Mouse (Mus musculus) neural tube, embryonic 11.5 days (tissue): ENCODE results near the gene Armc3. TPM values are rescaled to one million over a fixed set of nuclear protein-coding genes. Genes with fewer than 3 reads are reported as not detected.
A peak's percentile ranks its signal among the peaks of the same experiment; 100 is the strongest.

Experiments used
- ATAC-seq: fragments of 200-750 bp; cut with Nextera tagmentation; 2 replicates; pipeline ENCODE4 v1.8.0; 2017; ENCODE audit warnings: moderate number of reproducible peaks, mild to moderate bottlenecking, moderate TSS enrichment, moderate library complexity; ENCODE audit not compliant: insufficient read depth, low FRiP score, low TSS enrichment
- DNase-seq: peaks from one replicate; pipeline ENCODE4 v3.0.0-alpha.2; 2015; ENCODE audit warnings: low spot score
- H3K27ac ChIP-seq: fragments of 300-500 bp; sonication (generic); 2 replicates; pipeline ENCODE4 v1.5.1; 2014; ENCODE audit warnings: low read depth, mild to moderate bottlenecking, low read length
- H3K27me3 ChIP-seq: fragments of 300-500 bp; sonication (generic); 2 replicates; pipeline ENCODE4 v1.6.1; 2014; ENCODE audit warnings: mild to moderate bottlenecking, low read length, mixed read lengths; ENCODE audit not compliant: control insufficient read depth, insufficient read depth
- H3K36me3 ChIP-seq: fragments of 300-500 bp; sonication (generic); 2 replicates; pipeline ENCODE4 v1.6.1; 2014; ENCODE audit warnings: mild to moderate bottlenecking, low read length, moderate library complexity, mixed read lengths; ENCODE audit not compliant: control insufficient read depth, insufficient read depth
- H3K4me1 ChIP-seq: fragments of 300-500 bp; sonication (generic); 2 replicates; pipeline ENCODE4 v1.6.1; 2014; ENCODE audit warnings: low read length, mixed read lengths; ENCODE audit not compliant: control insufficient read depth, insufficient read depth
- H3K4me2 ChIP-seq: fragments of 300-500 bp; sonication (generic); 2 replicates; pipeline ENCODE4 v1.6.1; 2014; ENCODE audit warnings: low read depth, mild to moderate bottlenecking, moderate library complexity
- H3K4me3 ChIP-seq: fragments of 300-500 bp; sonication (generic); 2 replicates; pipeline ENCODE4 v1.5.1; 2014; ENCODE audit warnings: low read depth, low read length
- H3K9ac ChIP-seq: fragments of 300-500 bp; sonication (generic); 2 replicates; pipeline ENCODE4 v1.6.1; 2014; ENCODE audit warnings: mild to moderate bottlenecking, low read length
- H3K9me3 ChIP-seq: fragments of 300-500 bp; sonication (generic); 2 replicates; pipeline ENCODE4 v1.6.1; 2016; ENCODE audit warnings: low read length; ENCODE audit not compliant: control insufficient read depth
- WGBS: fragments of 180-500 bp; shearing (Covaris S2); extraction: QIAGEN DNeasy Blood & Tissue Kit; methylation state at CpG from one replicate; pipeline ENCODE4 v1.1.7; 2014; 5-methylcytosine and 5-hydroxymethylcytosine counted together
- polyA plus RNA-seq: library from polyadenylated mRNA; unstranded; fragments of >200 nt; fragmentation: Nextera tagmentation; extraction: Ambion mirVana; gene quantifications from 2 replicates; pipeline ENCODE4 v1.2.1, GENCODE M21; 2014

Gene Armc3
- polyA plus RNA-seq, 1 experiment from 2014 or later, result 0.45 TPM

- Histone ChIP-seq H3K36me3 (no peaks in the 10 kb centered on the region), H3K4me2 (no peak overlapping the region), H3K9ac (no peak overlapping the region), H3K9me3 (0 out of 2 replicates have a peak, but pooled peaks cover 4% of the 10 kb centered on the region), H3K27me3 (no peaks in the 10 kb centered on the region), H3K4me3 (no peak overlapping the region), H3K27ac (no peak overlapping the region), H3K4me1 (no peaks in the 10 kb centered on the region)
- WGBS, result 82% methylated on average over 3 of the region's 3 CpGs
- ATAC-seq (no peak), DNase-seq (no peak)
Observed at GRCm38 (mm10) chr2:19319284-19319683, 120.2 kb downstream of the Armc3 start.

- Histone ChIP-seq H3K9me3 (no peaks in the 10 kb centered on the region), H3K4me1 (no peaks in the 10 kb centered on the region), H3K27me3 (no peaks in the 10 kb centered on the region), H3K36me3 (no peaks in the 10 kb centered on the region), H3K27ac (no peak overlapping the region), H3K4me2 (no peak overlapping the region), H3K4me3 (no peak overlapping the region), H3K9ac (no peak overlapping the region)
- DNase-seq, result no peak
- 85% methylated on average over 9 of the region's 9 CpGs for WGBS
- no peak for ATAC-seq
Observed at GRCm38 (mm10) chr2:19322448-19322847, 123.3 kb downstream of the Armc3 start.

GRCm38 (mm10) chr2:19326376-19326775 is 127.3 kb downstream of the Armc3 start:
- Histone ChIP-seq H3K9ac (no peak overlapping the region), H3K4me3 (no peak overlapping the region), H3K27ac (no peak overlapping the region), H3K36me3 (no peaks in the 10 kb centered on the region), H3K27me3 (no peaks in the 10 kb centered on the region), H3K9me3 (no peaks in the 10 kb centered on the region), H3K4me1 (no peaks in the 10 kb centered on the region), H3K4me2 (no peak overlapping the region)
- ATAC-seq, result no peak
- DNase-seq, result no peak
- WGBS, result 93% methylated on average over 1 of the region's 1 CpGs

DNA sequence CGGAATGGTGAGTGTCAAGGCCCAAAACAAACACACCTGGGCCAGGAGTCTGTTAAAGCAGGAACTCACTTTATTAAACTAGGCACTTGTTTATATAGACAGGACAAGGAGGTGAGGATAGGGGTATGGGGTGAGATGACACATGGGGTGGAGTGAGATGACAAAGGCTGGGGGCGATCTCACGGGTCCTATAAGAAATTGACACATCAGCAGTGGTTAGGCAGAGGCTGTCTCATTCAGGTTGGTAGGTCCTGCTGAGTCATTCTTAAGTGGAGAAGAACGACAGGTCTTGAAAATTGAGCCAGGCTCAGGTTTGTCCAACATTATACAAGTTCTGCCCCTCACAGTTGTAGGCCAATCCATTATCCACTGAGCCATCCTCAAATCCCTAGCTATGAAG is 128.7 kb downstream of the Armc3 start:
- DNase-seq, result no peak
- no peak for ATAC-seq
- Histone ChIP-seq H3K27ac (no peak overlapping the region), H3K9me3 (no peaks in the 10 kb centered on the region), H3K4me3 (no peak overlapping the region), H3K27me3 (no peaks in the 10 kb centered on the region), H3K9ac (no peak overlapping the region), H3K4me1 (no peaks in the 10 kb centered on the region), H3K4me2 (no peak overlapping the region), H3K36me3 (no peaks in the 10 kb centered on the region)
- 80% methylated on average over 4 of the region's 4 CpGs for WGBS

GRCm38 (mm10) chr2:19343901-19344635 is 145.0 kb downstream of the Armc3 start:
- Histone ChIP-seq H3K9ac (no peak overlapping the region), H3K27ac (no peak overlapping the region), H3K4me3 (no peak overlapping the region), H3K27me3 (no peaks in the 10 kb centered on the region), H3K36me3 (no peaks in the 10 kb centered on the region), H3K4me1 (no peaks in the 10 kb centered on the region), H3K4me2 (no peak overlapping the region), H3K9me3 (no peaks in the 10 kb centered on the region)
- no peak for ATAC-seq
- 52% methylated on average over 10 of the region's 10 CpGs for WGBS
- no peak for DNase-seq

- H3K36me3 ChIP-seq, result no peaks in the 10 kb centered on the region
- peak; percentile 87 for DNase-seq
- H3K27ac ChIP-seq, result no peak overlapping the region
- ATAC-seq, result peak; percentile 67
- 25% methylated on average over 17 of the region's 20 CpGs for WGBS
- H3K4me1 ChIP-seq, result no peaks in the 10 kb centered on the region
- H3K4me3 ChIP-seq, result no peak overlapping the region
- H3K4me2 ChIP-seq, result peak overlapping the region; percentile 24
- 0 out of 2 replicates have a peak overlapping the region, but pooled peaks have one; percentile 3 for H3K9ac ChIP-seq
- no peaks in the 10 kb centered on the region for H3K27me3 ChIP-seq
- no peaks in the 10 kb centered on the region for H3K9me3 ChIP-seq
Observed at GRCm38 (mm10) chr2:19344636-19345413, 145.7 kb downstream of the Armc3 start.

GRCm38 (mm10) chr2:19345414-19345964 is 146.4 kb downstream of the Armc3 start:
- Histone ChIP-seq H3K36me3 (no peaks in the 10 kb centered on the region), H3K4me1 (no peaks in the 10 kb centered on the region), H3K4me3 (no peak overlapping the region), H3K9ac (0 out of 2 replicates have a peak overlapping the region, but pooled peaks have one; percentile 3), H3K27me3 (no peaks in the 10 kb centered on the region), H3K4me2 (no peak overlapping the region), H3K27ac (no peak overlapping the region), H3K9me3 (no peaks in the 10 kb centered on the region)
- ATAC-seq (no peak), DNase-seq (peak; percentile 24)
- 82% methylated on average over 5 of the region's 5 CpGs for WGBS

GRCm38 (mm10) chr2:19348454-19348853 is 149.4 kb downstream of the Armc3 start:
- H3K9me3 ChIP-seq, result no peaks in the 10 kb centered on the region

More at GRCm38 (mm10) chr2:19348454-19348853, 149.4 kb downstream of the Armc3 start:
- WGBS, result 72% methylated on average over 3 of the region's 3 CpGs
- Histone ChIP-seq H3K27ac (no peak overlapping the region), H3K9ac (no peak overlapping the region), H3K4me3 (no peak overlapping the region), H3K4me1 (no peaks in the 10 kb centered on the region), H3K27me3 (no peaks in the 10 kb centered on the region), H3K36me3 (no peaks in the 10 kb centered on the region), H3K4me2 (no peak overlapping the region)
- DNase-seq (no peak), ATAC-seq (no peak)
